Mouse (Mus musculus): ENCODE results near the gene Ano1.

Ano1 gene

GRCm38 (mm10) chr7:144769434-144770080 lies 17.8 kb upstream of the Ano1 start:
- in situ Hi-C loops (cut with MboI; ENCODE audit: low sequenced_read_pairs): loop anchor here (5.0 kb wide), 1 partner anchor 187 kb away; the partner anchor contains the start of gene Fadd

- in situ Hi-C loops (cut with MboI; ENCODE audit: low sequenced_read_pairs): no loop called here
Observed at GRCm38 (mm10) chr7:144768845-144769244, 17.1 kb upstream of the Ano1 start.

- in situ Hi-C loops (cut with MboI; ENCODE audit: low sequenced_read_pairs): no loop called here
Observed at GRCm38 (mm10) chr7:144764537-144765282, 12.9 kb upstream of the Ano1 start.

GRCm38 (mm10) chr7:144764013-144764412 lies 12.2 kb upstream of the Ano1 start:
- in situ Hi-C loops (cut with MboI; ENCODE audit: low sequenced_read_pairs): no loop called here

GRCm38 (mm10) chr7:144762496-144763235 lies 10.9 kb upstream of the Ano1 start:
- in situ Hi-C loops (cut with MboI; ENCODE audit: low sequenced_read_pairs): no loop called here

- in situ Hi-C loops (cut with MboI; ENCODE audit: low sequenced_read_pairs): no loop called here
Observed at GRCm38 (mm10) chr7:144760228-144760627, 8.5 kb upstream of the Ano1 start.

GRCm38 (mm10) chr7:144759455-144759854 lies 7.7 kb upstream of the Ano1 start:
- in situ Hi-C loops (cut with MboI; ENCODE audit: low sequenced_read_pairs): no loop called here

- in situ Hi-C loops (cut with MboI; ENCODE audit: low sequenced_read_pairs): no loop called here
Observed at GRCm38 (mm10) chr7:144755511-144756378, 4.0 kb upstream of the Ano1 start.

GRCm38 (mm10) chr7:144754722-144755121 lies 2.9 kb upstream of the Ano1 start:
- in situ Hi-C loops (cut with MboI; ENCODE audit: low sequenced_read_pairs): no loop called here

GRCm38 (mm10) chr7:144753657-144754031 lies 1.9 kb upstream of the Ano1 start:
- in situ Hi-C loops (cut with MboI; ENCODE audit: low sequenced_read_pairs): no loop called here

- in situ Hi-C loops (cut with MboI; ENCODE audit: low sequenced_read_pairs): no loop called here
Observed at GRCm38 (mm10) chr7:144752919-144753656, 1.3 kb upstream of the Ano1 start.

GRCm38 (mm10) chr7:144747756-144748155 lies 4.0 kb downstream of the Ano1 start:
- in situ Hi-C loops (cut with MboI; ENCODE audit: low sequenced_read_pairs): no loop called here

- in situ Hi-C loops (cut with MboI; ENCODE audit: low sequenced_read_pairs): no loop called here
Observed at GRCm38 (mm10) chr7:144746466-144746865, 5.3 kb downstream of the Ano1 start.

GRCm38 (mm10) chr7:144743874-144744273 lies 7.9 kb downstream of the Ano1 start:
- in situ Hi-C loops (cut with MboI; ENCODE audit: low sequenced_read_pairs): no loop called here

- in situ Hi-C loops (cut with MboI; ENCODE audit: low sequenced_read_pairs): no loop called here
Observed at GRCm38 (mm10) chr7:144740643-144741042, 11.1 kb downstream of the Ano1 start.

GRCm38 (mm10) chr7:144739810-144740209 lies 12.0 kb downstream of the Ano1 start:
- in situ Hi-C loops (cut with MboI; ENCODE audit: low sequenced_read_pairs): no loop called here

- in situ Hi-C loops (cut with MboI; ENCODE audit: low sequenced_read_pairs): no loop called here
Observed at GRCm38 (mm10) chr7:144738357-144738798, 13.4 kb downstream of the Ano1 start.

GRCm38 (mm10) chr7:144731897-144732291 lies 19.9 kb downstream of the Ano1 start:
- in situ Hi-C loops (cut with MboI; ENCODE audit: low sequenced_read_pairs): no loop called here

- in situ Hi-C loops (cut with MboI; ENCODE audit: low sequenced_read_pairs): no loop called here
Observed at GRCm38 (mm10) chr7:144731182-144731896, 20.4 kb downstream of the Ano1 start.

Data from CH12F3 (cell line).